Mouse (Mus musculus): ENCODE data around the gene Taf5l. TPM values are rescaled to one million over a fixed set of nuclear protein-coding genes. Genes with fewer than 3 reads are reported as not detected.

The Taf5l gene
- polyA plus RNA-seq, 1 experiment from 2014 or later: 28.5 TPM

GRCm38 (mm10) chr8:124052110-124052509 is 30.9 kb upstream of the Taf5l start:
- no peak for ATAC-seq (ENCODE audit: insufficient number of reproducible peaks, insufficient read depth, low FRiP score, low read depth)
- WGBS: 20% methylated on average over 3 of the region's 3 CpGs

GRCm38 (mm10) chr8:124045856-124046255 is 24.7 kb upstream of the Taf5l start:
- no peaks in the 10 kb centered on the region for H3K27me3 ChIP-seq (ENCODE audit: control insufficient read depth, insufficient read depth, low read length)
- H3K4me3 ChIP-seq (ENCODE audit: control insufficient read depth in 1 of 2, insufficient read depth in 1 of 2, low read depth in 1 of 2, low read length in 2 of 2): no peak overlapping the region
- H3K27ac ChIP-seq (replicated peaks in 1 of 2; ENCODE audit: control insufficient read depth in 1 of 2, insufficient read depth in 1 of 2, low read depth in 2 of 2, low read length in 2 of 2): no peak overlapping the region
- H3K4me2 ChIP-seq (ENCODE audit: low read length): no peak overlapping the region
- peaks cover 73% of the 10 kb centered on the region for H3K36me3 ChIP-seq (ENCODE audit: control insufficient read depth, insufficient read depth, low read length)
- no peaks in the 10 kb centered on the region for H3K4me1 ChIP-seq (ENCODE audit: control insufficient read depth in 2 of 2, insufficient read depth in 2 of 2, low read length in 2 of 2)
- ATAC-seq (ENCODE audit: insufficient number of reproducible peaks, insufficient read depth, low FRiP score, low read depth): no peak
- no peaks in the 10 kb centered on the region for H3K9me3 ChIP-seq (ENCODE audit: control insufficient read depth, low read length)
- WGBS: 75% methylated on average over 8 of the region's 8 CpGs
- no peak overlapping the region for H3K9ac ChIP-seq (ENCODE audit: low read length)

More at GRCm38 (mm10) chr8:124052110-124052509, 30.9 kb upstream of the Taf5l start:
- no peak overlapping the region for H3K4me2 ChIP-seq (ENCODE audit: low read length)
- no peak overlapping the region for H3K9ac ChIP-seq (ENCODE audit: low read length)
- H3K27ac ChIP-seq (replicated peaks in 1 of 2; ENCODE audit: control insufficient read depth in 1 of 2, insufficient read depth in 1 of 2, low read depth in 2 of 2, low read length in 2 of 2): no peak overlapping the region
- H3K36me3 ChIP-seq (ENCODE audit: control insufficient read depth, insufficient read depth, low read length): peaks cover 22% of the 10 kb centered on the region
- no peak overlapping the region for H3K4me3 ChIP-seq (ENCODE audit: control insufficient read depth in 1 of 2, insufficient read depth in 1 of 2, low read depth in 1 of 2, low read length in 2 of 2)
- peaks cover 0 to 3% of the 10 kb centered on the region in 2 experiments; a peak in 1 of 4 replicates for H3K4me1 ChIP-seq (ENCODE audit: control insufficient read depth in 2 of 2, insufficient read depth in 2 of 2, low read length in 2 of 2)
- H3K9me3 ChIP-seq (ENCODE audit: control insufficient read depth, low read length): no peaks in the 10 kb centered on the region
- H3K27me3 ChIP-seq (ENCODE audit: control insufficient read depth, insufficient read depth, low read length): peaks cover 3% of the 10 kb centered on the region; the same call in 1 of the 2 replicates

GRCm38 (mm10) chr8:124044931-124045330 is 23.7 kb upstream of the Taf5l start:
- Histone ChIP-seq H3K9ac (ENCODE audit: low read length) (no peak overlapping the region), H3K9me3 (ENCODE audit: control insufficient read depth, low read length) (no peaks in the 10 kb centered on the region), H3K4me3 (ENCODE audit: control insufficient read depth in 1 of 2, insufficient read depth in 1 of 2, low read depth in 1 of 2, low read length in 2 of 2) (no peak overlapping the region), H3K4me2 (ENCODE audit: low read length) (no peak overlapping the region), H3K27ac (replicated peaks in 1 of 2; ENCODE audit: control insufficient read depth in 1 of 2, insufficient read depth in 1 of 2, low read depth in 2 of 2, low read length in 2 of 2) (no peak overlapping the region), H3K36me3 (ENCODE audit: control insufficient read depth, insufficient read depth, low read length) (peaks cover 73% of the 10 kb centered on the region), H3K4me1 (ENCODE audit: control insufficient read depth in 2 of 2, insufficient read depth in 2 of 2, low read length in 2 of 2) (no peaks in the 10 kb centered on the region), H3K27me3 (ENCODE audit: control insufficient read depth, insufficient read depth, low read length) (no peaks in the 10 kb centered on the region)
- 94% methylated on average over 12 of the region's 12 CpGs for WGBS
- no peak for ATAC-seq (ENCODE audit: insufficient number of reproducible peaks, insufficient read depth, low FRiP score, low read depth)

GRCm38 (mm10) chr8:124044421-124044820 is 23.2 kb upstream of the Taf5l start:
- H3K36me3 ChIP-seq (ENCODE audit: control insufficient read depth, insufficient read depth, low read length): peaks cover 74% of the 10 kb centered on the region
- no peak for ATAC-seq (ENCODE audit: insufficient number of reproducible peaks, insufficient read depth, low FRiP score, low read depth)

GRCm38 (mm10) chr8:124042201-124042600 is 21.0 kb upstream of the Taf5l start:
- H3K27me3 ChIP-seq (ENCODE audit: control insufficient read depth, insufficient read depth, low read length): no peaks in the 10 kb centered on the region
- no peak for ATAC-seq (ENCODE audit: insufficient number of reproducible peaks, insufficient read depth, low FRiP score, low read depth)
- peaks cover 88% of the 10 kb centered on the region for H3K36me3 ChIP-seq (ENCODE audit: control insufficient read depth, insufficient read depth, low read length)
- H3K9ac ChIP-seq (ENCODE audit: low read length): no peak overlapping the region
- 91% methylated on average over 1 of the region's 1 CpGs for WGBS
- H3K4me2 ChIP-seq (ENCODE audit: low read length): no peak overlapping the region
- no peaks in the 10 kb centered on the region for H3K9me3 ChIP-seq (ENCODE audit: control insufficient read depth, low read length)
- no peak overlapping the region for H3K4me3 ChIP-seq (ENCODE audit: control insufficient read depth in 1 of 2, insufficient read depth in 1 of 2, low read depth in 1 of 2, low read length in 2 of 2)
- no peak overlapping the region for H3K27ac ChIP-seq (replicated peaks in 1 of 2; ENCODE audit: control insufficient read depth in 1 of 2, insufficient read depth in 1 of 2, low read depth in 2 of 2, low read length in 2 of 2)
- no peaks in the 10 kb centered on the region for H3K4me1 ChIP-seq (ENCODE audit: control insufficient read depth in 2 of 2, insufficient read depth in 2 of 2, low read length in 2 of 2)

More at GRCm38 (mm10) chr8:124044421-124044820, 23.2 kb upstream of the Taf5l start:
- no peaks in the 10 kb centered on the region for H3K9me3 ChIP-seq (ENCODE audit: control insufficient read depth, low read length)
- H3K27ac ChIP-seq (replicated peaks in 1 of 2; ENCODE audit: control insufficient read depth in 1 of 2, insufficient read depth in 1 of 2, low read depth in 2 of 2, low read length in 2 of 2): no peak overlapping the region
- H3K4me1 ChIP-seq (ENCODE audit: control insufficient read depth in 2 of 2, insufficient read depth in 2 of 2, low read length in 2 of 2): no peaks in the 10 kb centered on the region
- H3K9ac ChIP-seq (ENCODE audit: low read length): no peak overlapping the region
- 93% methylated on average over 5 of the region's 5 CpGs for WGBS
- H3K4me2 ChIP-seq (ENCODE audit: low read length): no peak overlapping the region
- H3K4me3 ChIP-seq (ENCODE audit: control insufficient read depth in 1 of 2, insufficient read depth in 1 of 2, low read depth in 1 of 2, low read length in 2 of 2): no peak overlapping the region
- no peaks in the 10 kb centered on the region for H3K27me3 ChIP-seq (ENCODE audit: control insufficient read depth, insufficient read depth, low read length)

- WGBS: 82% methylated on average over 4 of the region's 4 CpGs
- Histone ChIP-seq H3K9me3 (ENCODE audit: control insufficient read depth, low read length) (no peaks in the 10 kb centered on the region), H3K4me3 (ENCODE audit: control insufficient read depth in 1 of 2, insufficient read depth in 1 of 2, low read depth in 1 of 2, low read length in 2 of 2) (no peak overlapping the region), H3K4me1 (ENCODE audit: control insufficient read depth in 2 of 2, insufficient read depth in 2 of 2, low read length in 2 of 2) (no peaks in the 10 kb centered on the region), H3K36me3 (ENCODE audit: control insufficient read depth, insufficient read depth, low read length) (peaks cover 89% of the 10 kb centered on the region), H3K9ac (ENCODE audit: low read length) (no peak overlapping the region), H3K27ac (replicated peaks in 1 of 2; ENCODE audit: control insufficient read depth in 1 of 2, insufficient read depth in 1 of 2, low read depth in 2 of 2, low read length in 2 of 2) (no peak overlapping the region), H3K4me2 (ENCODE audit: low read length) (no peak overlapping the region), H3K27me3 (ENCODE audit: control insufficient read depth, insufficient read depth, low read length) (no peaks in the 10 kb centered on the region)
- no peak for ATAC-seq (ENCODE audit: insufficient number of reproducible peaks, insufficient read depth, low FRiP score, low read depth)
These were observed 18.2 kb upstream of the Taf5l start for GRCm38 (mm10) chr8:124039351-124039750.

- Histone ChIP-seq H3K27ac (replicated peaks in 1 of 2; ENCODE audit: control insufficient read depth in 1 of 2, insufficient read depth in 1 of 2, low read depth in 2 of 2, low read length in 2 of 2) (no peak overlapping the region), H3K4me2 (ENCODE audit: low read length) (no peak overlapping the region), H3K9me3 (ENCODE audit: control insufficient read depth, low read length) (no peaks in the 10 kb centered on the region), H3K36me3 (ENCODE audit: control insufficient read depth, insufficient read depth, low read length) (peaks cover 82% of the 10 kb centered on the region), H3K9ac (ENCODE audit: low read length) (no peak overlapping the region), H3K4me3 (ENCODE audit: control insufficient read depth in 1 of 2, insufficient read depth in 1 of 2, low read depth in 1 of 2, low read length in 2 of 2) (no peak overlapping the region), H3K27me3 (ENCODE audit: control insufficient read depth, insufficient read depth, low read length) (no peaks in the 10 kb centered on the region), H3K4me1 (ENCODE audit: control insufficient read depth in 2 of 2, insufficient read depth in 2 of 2, low read length in 2 of 2) (no peaks in the 10 kb centered on the region)
- WGBS: 87% methylated on average over 7 of the region's 7 CpGs
- no peak for ATAC-seq (ENCODE audit: insufficient number of reproducible peaks, insufficient read depth, low FRiP score, low read depth)
These were observed 16.9 kb upstream of the Taf5l start for GRCm38 (mm10) chr8:124038121-124038520.

- Histone ChIP-seq H3K27me3 (ENCODE audit: control insufficient read depth, insufficient read depth, low read length) (no peaks in the 10 kb centered on the region), H3K9ac (ENCODE audit: low read length) (no peak overlapping the region), H3K9me3 (ENCODE audit: control insufficient read depth, low read length) (no peaks in the 10 kb centered on the region), H3K4me3 (ENCODE audit: control insufficient read depth in 1 of 2, insufficient read depth in 1 of 2, low read depth in 1 of 2, low read length in 2 of 2) (no peak overlapping the region), H3K36me3 (ENCODE audit: control insufficient read depth, insufficient read depth, low read length) (peaks cover 80% of the 10 kb centered on the region), H3K4me2 (ENCODE audit: low read length) (no peak overlapping the region), H3K4me1 (ENCODE audit: control insufficient read depth in 2 of 2, insufficient read depth in 2 of 2, low read length in 2 of 2) (no peaks in the 10 kb centered on the region), H3K27ac (replicated peaks in 1 of 2; ENCODE audit: control insufficient read depth in 1 of 2, insufficient read depth in 1 of 2, low read depth in 2 of 2, low read length in 2 of 2) (no peak overlapping the region)
- no peak for ATAC-seq (ENCODE audit: insufficient number of reproducible peaks, insufficient read depth, low FRiP score, low read depth)
- WGBS: 64% methylated on average over 5 of the region's 5 CpGs
These were observed 12.2 kb upstream of the Taf5l start for GRCm38 (mm10) chr8:124033400-124033799.

Measured in heart, embryonic 14.5 days (tissue).